8 mouse cellular contexts compared by ENCODE assay signal in the genomic region with DNA sequence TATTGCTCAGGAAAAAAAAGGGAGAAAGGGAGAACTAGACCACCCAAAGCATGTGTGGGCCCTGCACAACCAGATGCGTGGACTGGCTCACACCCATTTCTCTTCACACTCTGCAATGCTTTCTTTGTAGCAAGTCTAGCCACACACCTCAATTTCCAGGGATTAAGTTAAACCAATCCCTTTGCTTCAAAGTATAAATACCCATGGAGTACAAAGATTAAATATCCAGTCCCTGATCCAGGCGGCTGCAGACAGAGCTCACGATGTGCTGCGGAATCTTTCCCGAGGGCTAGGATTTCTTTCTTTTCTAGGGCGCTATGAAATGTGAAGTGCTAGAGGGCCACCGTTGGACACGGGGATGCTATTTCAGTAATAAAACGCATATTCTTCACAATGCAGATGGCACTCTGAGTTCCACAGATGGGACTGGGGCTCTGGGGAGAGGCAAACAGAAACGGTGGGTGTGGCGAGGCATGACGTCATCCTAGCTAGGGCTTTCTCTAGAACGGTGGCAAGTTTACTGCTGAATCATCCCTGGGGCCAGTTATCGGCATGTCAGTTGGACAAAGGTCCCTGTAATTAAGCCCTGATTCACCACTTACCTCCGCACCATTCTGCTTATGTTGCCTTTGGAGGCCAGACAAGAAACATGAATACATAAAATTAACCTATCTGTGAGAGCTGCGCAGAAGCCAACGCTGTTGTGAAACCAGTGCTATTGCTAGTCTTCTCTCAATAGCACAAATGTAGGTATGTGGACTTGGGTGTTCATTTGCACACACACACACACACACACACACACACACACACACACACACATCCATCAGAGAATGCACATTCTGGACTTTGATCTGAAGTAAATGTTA. TPM values are rescaled to one million over a fixed set of nuclear protein-coding genes. Genes with fewer than 3 reads are reported as not detected.
DNase-seq lines count a peak whose midpoint lies in the region; ATAC-seq and TF ChIP-seq lines count a peak whose summit lies in the region.

No protein-coding gene starts in this region.

- no peak overlapping the region for H3K27ac ChIP-seq in lung, embryonic 14.5 days (ENCODE audit: low read depth)
- peak overlapping the region; percentile 38; the same call in 1 of the 2 replicates for H3K27ac ChIP-seq in hindbrain, embryonic 14.5 days
- H3K27ac ChIP-seq in stomach, postnatal 0 days (replicated peaks): peak overlapping the region; percentile 67

- no peak for TF ChIP-seq EP300 in stomach, postnatal 0 days (optimal IDR thresholded peaks at IDR 0.05)

- no peak overlapping the region for H3K9ac ChIP-seq in lung, embryonic 14.5 days
- peak overlapping the region; percentile 9; the same call in 1 of the 2 replicates for H3K9ac ChIP-seq in hindbrain, embryonic 14.5 days
- H3K9ac ChIP-seq in stomach, postnatal 0 days (ENCODE audit: low read length): no peak overlapping the region

- no peak overlapping the region for H3K4me3 ChIP-seq in lung, embryonic 14.5 days (ENCODE audit: low read depth, low read length)
- H3K4me3 ChIP-seq in hindbrain, embryonic 14.5 days (replicated peaks; ENCODE audit: low read length): no peak overlapping the region
- no peak overlapping the region for H3K4me3 ChIP-seq in stomach, postnatal 0 days (ENCODE audit: low read depth, low read length)

- peak overlapping the region; percentile 35; the same call in 1 of the 2 replicates for H3K4me2 ChIP-seq in lung, embryonic 14.5 days
- H3K4me2 ChIP-seq in hindbrain, embryonic 14.5 days (replicated peaks): 0 out of 2 replicates have a peak overlapping the region, but pooled peaks have one; percentile 18
- H3K4me2 ChIP-seq in stomach, postnatal 0 days (replicated peaks; ENCODE audit: low read depth): peak overlapping the region; percentile 2; the same call in 1 of the 2 replicates

- TF ChIP-seq CTCF in lung, embryonic 14.5 days (IDR thresholded peaks at IDR 0.05; ENCODE audit: low read depth): no peak
- no peak for TF ChIP-seq CTCF in stomach, postnatal 0 days (IDR thresholded peaks at IDR 0.05; ENCODE audit: low read depth)

- 47% methylated on average over 17 of the region's 17 CpGs for WGBS in lung, embryonic 14.5 days
- WGBS in hindbrain, embryonic 14.5 days: 53% methylated on average over 17 of the region's 17 CpGs
- WGBS in stomach, postnatal 0 days: 35% methylated on average over 17 of the region's 17 CpGs

- no peaks in the 10 kb centered on the region for H3K4me1 ChIP-seq in lung, embryonic 14.5 days (ENCODE audit: insufficient read depth)
- peaks cover 6% of the 10 kb centered on the region; the same call in 1 of the 2 replicates for H3K4me1 ChIP-seq in hindbrain, embryonic 14.5 days (replicated peaks; ENCODE audit: control insufficient read depth, insufficient read depth, low read length)
- H3K4me1 ChIP-seq in stomach, postnatal 0 days (replicated peaks; ENCODE audit: control insufficient read depth, insufficient read depth): no peaks in the 10 kb centered on the region

- H3K36me3 ChIP-seq in lung, embryonic 14.5 days (ENCODE audit: insufficient read depth): no peaks in the 10 kb centered on the region
- H3K36me3 ChIP-seq in hindbrain, embryonic 14.5 days (replicated peaks; ENCODE audit: control insufficient read depth, insufficient read depth): no peaks in the 10 kb centered on the region
- no peaks in the 10 kb centered on the region for H3K36me3 ChIP-seq in stomach, postnatal 0 days (ENCODE audit: control insufficient read depth, insufficient read depth, low read length)

- no peaks in the 10 kb centered on the region for H3K27me3 ChIP-seq in lung, embryonic 14.5 days (ENCODE audit: insufficient read depth, low read length)
- H3K27me3 ChIP-seq in hindbrain, embryonic 14.5 days (ENCODE audit: control insufficient read depth, insufficient read depth, low read length): no peaks in the 10 kb centered on the region
- no peaks in the 10 kb centered on the region for H3K27me3 ChIP-seq in stomach, postnatal 0 days (ENCODE audit: control insufficient read depth, insufficient read depth, low read length)

- no peak for ATAC-seq in lung, embryonic 14.5 days (ENCODE audit: insufficient read depth)
- peak; percentile 53; the same call in 1 of the 2 replicates for ATAC-seq in hindbrain, embryonic 14.5 days (ENCODE audit: low FRiP score)
- ATAC-seq in stomach, postnatal 0 days (ENCODE audit: low FRiP score, low TSS enrichment): peak; percentile 93

- no peaks in the 10 kb centered on the region for H3K9me3 ChIP-seq in lung, embryonic 14.5 days (ENCODE audit: low read depth, low read length)
- no peaks in the 10 kb centered on the region for H3K9me3 ChIP-seq in hindbrain, embryonic 14.5 days (ENCODE audit: control insufficient read depth, low read length)
- no peaks in the 10 kb centered on the region for H3K9me3 ChIP-seq in stomach, postnatal 0 days (ENCODE audit: control insufficient read depth, low read length)

- peak; percentile 51 for DNase-seq in lung, embryonic 14.5 days
- no peak for DNase-seq in lung, postnatal 25 days (ENCODE audit: low spot score)
- DNase-seq in cerebellum, adult 11 months: peak; percentile 84
- peak; percentile 81 to 93 for DNase-seq in frontal cortex, adult 2 months (ENCODE audit: extremely low spot score in 1 of 2, low spot score in 1 of 2)
- peak; percentile 53 for DNase-seq in hindbrain, embryonic 14.5 days (ENCODE audit: low spot score)
- DNase-seq in layer of hippocampus, postnatal 14 days (ENCODE audit: low spot score in 2 of 2): peak; percentile 82 to 89
- peak; percentile 61 for DNase-seq in mesoderm, embryonic 11.5 days (ENCODE audit: low read depth, low spot score)
- DNase-seq in stomach, postnatal 0 days (ENCODE audit: low spot score): peak; percentile 88

RNA-seq across cellular contexts. Expression of gene Zfp706, which starts 47.3 kb away (rescaled TPM):
- polyA plus RNA-seq in lung, embryonic 14.5 days (2014; fragmentation: Nextera tagmentation; extraction: Ambion mirVana): 417 and 428 TPM in 2 replicates
- 83.2 and 108 TPM in 2 replicates for polyA plus RNA-seq in frontal cortex, adult 2 months (2012; rRNA removed)
- 424 and 425 TPM in 2 replicates for polyA plus RNA-seq in hindbrain, embryonic 14.5 days (2014; fragmentation: Nextera tagmentation; extraction: Ambion mirVana)
- total RNA-seq in layer of hippocampus, postnatal 14 days (2021): 100 to 1,000 TPM; 293 to 299 TPM
- 868 and 874 TPM in 2 replicates for polyA plus RNA-seq in stomach, postnatal 0 days (2015; fragmentation: Nextera tagmentation; extraction: Ambion mirVana)
